Mouse (Mus musculus): ENCODE measurements around the gene Mylk. TPM values are rescaled to one million over a fixed set of nuclear protein-coding genes. Genes with fewer than 3 reads are reported as not detected.

Gene Mylk
- 11.6 and 16.5 TPM in 2 replicates for polyA plus RNA-seq (2015; fragmentation: Nextera tagmentation; extraction: Ambion mirVana)

GRCm38 (mm10) chr16:34745065-34745585 is at the start of gene Mylk:
TSS of gene Mylk (plus strand) at chr16:34745210.

GRCm38 (mm10) chr16:35022242-35023137 is 277.5 kb downstream of the Mylk start, which contains the start of gene Hacd2:
TSS of gene Hacd2 (plus strand) at chr16:35022428.

Other genes starting within 250 kb of the Mylk start
- 7.2 and 9.4 TPM in 2 replicates for gene Kalrn, start 171.7 kb upstream of the Mylk start, polyA plus RNA-seq (2015; fragmentation: Nextera tagmentation; extraction: Ambion mirVana)
- not detected in 2 replicates for gene Ropn1, start 95.3 kb upstream of the Mylk start, polyA plus RNA-seq (2015; fragmentation: Nextera tagmentation; extraction: Ambion mirVana)
- gene Ccdc14, start 54.6 kb upstream of the Mylk start, polyA plus RNA-seq (2015; fragmentation: Nextera tagmentation; extraction: Ambion mirVana) = 1.4 and 2.1 TPM in 2 replicates